Mouse (Mus musculus): ENCODE data around the gene Pdzd2. TPM values are rescaled to one million over a fixed set of nuclear protein-coding genes. Genes with fewer than 3 reads are reported as not detected.

Pdzd2 gene
- polyA plus RNA-seq, 1 experiment from 2014 or later: 3.4 TPM

GRCm38 (mm10) chr15:12473596-12473995, 266.1 kb downstream of the Pdzd2 start:
- Histone ChIP-seq H3K4me3 (ENCODE audit: low read depth, low read length) (no peak overlapping the region), H3K9me3 (replicated peaks; ENCODE audit: control insufficient read depth, low read length) (no peaks in the 10 kb centered on the region), H3K4me1 (ENCODE audit: control insufficient read depth, insufficient read depth, low read length) (no peaks in the 10 kb centered on the region), H3K9ac (replicated peaks; ENCODE audit: low read length) (no peak overlapping the region), H3K36me3 (replicated peaks; ENCODE audit: control insufficient read depth, insufficient read depth, low read depth, low read length) (no peaks in the 10 kb centered on the region), H3K27ac (replicated peaks; ENCODE audit: low read depth, low read length) (no peak overlapping the region), H3K27me3 (ENCODE audit: control insufficient read depth, insufficient read depth, low read length) (no peaks in the 10 kb centered on the region), H3K4me2 (ENCODE audit: low read depth, low read length) (no peak overlapping the region)
- DNase-seq (ENCODE audit: low spot score) (no peak), ATAC-seq (replicated peaks; ENCODE audit: insufficient number of reproducible peaks, low FRiP score, low TSS enrichment, low read depth) (no peak)
- WGBS: 72% methylated on average over 7 of the region's 7 CpGs

DNA sequence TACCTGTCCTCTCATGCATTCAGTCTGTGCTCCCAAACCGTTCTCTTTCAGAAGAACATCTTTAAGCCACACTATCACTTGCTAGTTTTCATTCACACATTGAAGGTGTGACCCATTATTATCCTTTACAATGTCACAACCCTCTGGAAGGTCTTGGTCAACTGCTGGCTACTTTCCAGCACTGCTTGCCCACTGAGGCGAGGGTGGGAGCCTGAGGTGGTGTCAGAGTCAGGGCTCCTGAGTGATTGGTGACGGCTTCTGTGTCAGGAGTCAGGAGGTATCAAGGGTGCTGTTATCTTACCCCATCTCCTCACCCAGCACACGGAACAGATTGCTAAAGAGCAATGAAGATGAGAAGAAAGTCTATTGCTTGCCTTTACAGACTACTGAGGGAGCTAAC, 267.1 kb downstream of the Pdzd2 start:
- H3K27ac ChIP-seq (replicated peaks; ENCODE audit: low read depth, low read length): no peak overlapping the region
- H3K36me3 ChIP-seq (replicated peaks; ENCODE audit: control insufficient read depth, insufficient read depth, low read depth, low read length): no peaks in the 10 kb centered on the region
- DNase-seq (ENCODE audit: low spot score) (no peak), ATAC-seq (replicated peaks; ENCODE audit: insufficient number of reproducible peaks, low FRiP score, low TSS enrichment, low read depth) (no peak)
- no peak overlapping the region for H3K4me3 ChIP-seq (ENCODE audit: low read depth, low read length)
- no peaks in the 10 kb centered on the region for H3K4me1 ChIP-seq (ENCODE audit: control insufficient read depth, insufficient read depth, low read length)
- H3K9ac ChIP-seq (replicated peaks; ENCODE audit: low read length): no peak overlapping the region
- WGBS: 88% methylated on average over 4 of the region's 4 CpGs
- H3K9me3 ChIP-seq (replicated peaks; ENCODE audit: control insufficient read depth, low read length): no peaks in the 10 kb centered on the region
- H3K27me3 ChIP-seq (ENCODE audit: control insufficient read depth, insufficient read depth, low read length): no peaks in the 10 kb centered on the region
- no peak overlapping the region for H3K4me2 ChIP-seq (ENCODE audit: low read depth, low read length)

GRCm38 (mm10) chr15:12470900-12471838, 268.6 kb downstream of the Pdzd2 start:
- H3K4me1 ChIP-seq (ENCODE audit: control insufficient read depth, insufficient read depth, low read length): no peaks in the 10 kb centered on the region
- no peak overlapping the region for H3K9ac ChIP-seq (replicated peaks; ENCODE audit: low read length)
- ATAC-seq (replicated peaks; ENCODE audit: insufficient number of reproducible peaks, low FRiP score, low TSS enrichment, low read depth): 0 out of 2 replicates have a peak, but pooled peaks have one; percentile 59
- H3K27ac ChIP-seq (replicated peaks; ENCODE audit: low read depth, low read length): no peak overlapping the region
- DNase-seq (ENCODE audit: low spot score): no peak
- WGBS: 58% methylated on average over 15 of the region's 15 CpGs
- no peak overlapping the region for H3K4me2 ChIP-seq (ENCODE audit: low read depth, low read length)
- H3K4me3 ChIP-seq (ENCODE audit: low read depth, low read length): no peak overlapping the region
- H3K27me3 ChIP-seq (ENCODE audit: control insufficient read depth, insufficient read depth, low read length): no peaks in the 10 kb centered on the region
- H3K9me3 ChIP-seq (replicated peaks; ENCODE audit: control insufficient read depth, low read length): no peaks in the 10 kb centered on the region
- H3K36me3 ChIP-seq (replicated peaks; ENCODE audit: control insufficient read depth, insufficient read depth, low read depth, low read length): no peaks in the 10 kb centered on the region

DNA sequence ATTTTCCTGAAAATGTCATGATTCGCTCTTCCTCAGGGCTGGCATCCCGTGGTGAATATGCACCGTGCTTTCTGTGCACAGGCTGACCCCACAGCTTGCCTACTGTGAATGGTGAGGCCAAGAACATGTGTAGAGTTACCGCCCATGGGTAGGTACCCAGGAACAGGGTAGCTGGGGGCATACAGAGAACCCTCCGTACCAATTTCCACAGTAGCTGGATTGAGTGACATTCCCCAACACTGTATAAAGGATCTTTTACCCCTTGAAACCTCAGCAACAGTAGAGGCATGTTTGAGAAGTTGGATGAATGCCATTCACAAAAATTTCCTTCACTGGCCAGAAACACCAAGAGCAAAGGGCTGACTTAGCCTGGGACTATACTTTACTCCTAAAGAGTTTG, 271.1 kb downstream of the Pdzd2 start:
- Histone ChIP-seq H3K9ac (replicated peaks; ENCODE audit: low read length) (no peak overlapping the region), H3K27me3 (ENCODE audit: control insufficient read depth, insufficient read depth, low read length) (no peaks in the 10 kb centered on the region), H3K4me3 (ENCODE audit: low read depth, low read length) (no peak overlapping the region), H3K4me1 (ENCODE audit: control insufficient read depth, insufficient read depth, low read length) (no peaks in the 10 kb centered on the region), H3K36me3 (replicated peaks; ENCODE audit: control insufficient read depth, insufficient read depth, low read depth, low read length) (no peaks in the 10 kb centered on the region), H3K9me3 (replicated peaks; ENCODE audit: control insufficient read depth, low read length) (no peaks in the 10 kb centered on the region), H3K4me2 (ENCODE audit: low read depth, low read length) (no peak overlapping the region), H3K27ac (replicated peaks; ENCODE audit: low read depth, low read length) (no peak overlapping the region)
- no peak for DNase-seq (ENCODE audit: low spot score)
- ATAC-seq (replicated peaks; ENCODE audit: insufficient number of reproducible peaks, low FRiP score, low TSS enrichment, low read depth): no peak
- 82% methylated on average over 5 of the region's 5 CpGs for WGBS

- Histone ChIP-seq H3K9ac (replicated peaks; ENCODE audit: low read length) (no peak overlapping the region), H3K27me3 (ENCODE audit: control insufficient read depth, insufficient read depth, low read length) (no peaks in the 10 kb centered on the region), H3K4me2 (ENCODE audit: low read depth, low read length) (no peak overlapping the region), H3K9me3 (replicated peaks; ENCODE audit: control insufficient read depth, low read length) (no peaks in the 10 kb centered on the region), H3K36me3 (replicated peaks; ENCODE audit: control insufficient read depth, insufficient read depth, low read depth, low read length) (no peaks in the 10 kb centered on the region), H3K4me1 (ENCODE audit: control insufficient read depth, insufficient read depth, low read length) (no peaks in the 10 kb centered on the region), H3K4me3 (ENCODE audit: low read depth, low read length) (no peak overlapping the region), H3K27ac (replicated peaks; ENCODE audit: low read depth, low read length) (no peak overlapping the region)
- 90% methylated on average over 8 of the region's 8 CpGs for WGBS
- no peak for DNase-seq (ENCODE audit: low spot score)
- no peak for ATAC-seq (replicated peaks; ENCODE audit: insufficient number of reproducible peaks, low FRiP score, low TSS enrichment, low read depth)
Measured at GRCm38 (mm10) chr15:12465748-12466147, 274.0 kb downstream of the Pdzd2 start.

DNA sequence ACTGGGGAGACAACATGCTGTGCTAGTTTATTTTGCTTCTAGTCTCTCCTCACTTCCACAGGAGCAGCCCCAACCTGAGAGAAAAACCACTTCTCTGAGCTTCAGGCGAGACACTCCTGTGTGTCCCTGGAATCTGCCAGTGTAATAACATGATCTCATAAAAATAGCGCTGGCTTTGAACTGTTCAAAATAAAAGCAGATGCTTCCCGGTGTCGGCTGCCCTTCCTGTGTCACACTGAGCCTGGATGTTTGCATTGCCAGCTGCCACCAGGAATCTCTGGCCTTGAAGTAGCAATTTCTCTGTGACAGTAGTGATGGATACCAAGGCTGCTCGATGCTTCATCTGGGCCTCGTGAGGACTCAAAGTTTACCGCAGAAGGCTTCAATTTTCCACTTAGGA, 282.9 kb downstream of the Pdzd2 start:
- Histone ChIP-seq H3K4me2 (ENCODE audit: low read depth, low read length) (no peak overlapping the region), H3K9me3 (replicated peaks; ENCODE audit: control insufficient read depth, low read length) (no peaks in the 10 kb centered on the region), H3K36me3 (replicated peaks; ENCODE audit: control insufficient read depth, insufficient read depth, low read depth, low read length) (no peaks in the 10 kb centered on the region), H3K27me3 (ENCODE audit: control insufficient read depth, insufficient read depth, low read length) (no peaks in the 10 kb centered on the region), H3K4me1 (ENCODE audit: control insufficient read depth, insufficient read depth, low read length) (no peaks in the 10 kb centered on the region), H3K9ac (replicated peaks; ENCODE audit: low read length) (no peak overlapping the region), H3K27ac (replicated peaks; ENCODE audit: low read depth, low read length) (no peak overlapping the region), H3K4me3 (ENCODE audit: low read depth, low read length) (no peak overlapping the region)
- ATAC-seq (replicated peaks; ENCODE audit: insufficient number of reproducible peaks, low FRiP score, low TSS enrichment, low read depth): no peak
- 26% methylated on average over 7 of the region's 7 CpGs for WGBS
- DNase-seq (ENCODE audit: low spot score): peak; percentile 53

DNA sequence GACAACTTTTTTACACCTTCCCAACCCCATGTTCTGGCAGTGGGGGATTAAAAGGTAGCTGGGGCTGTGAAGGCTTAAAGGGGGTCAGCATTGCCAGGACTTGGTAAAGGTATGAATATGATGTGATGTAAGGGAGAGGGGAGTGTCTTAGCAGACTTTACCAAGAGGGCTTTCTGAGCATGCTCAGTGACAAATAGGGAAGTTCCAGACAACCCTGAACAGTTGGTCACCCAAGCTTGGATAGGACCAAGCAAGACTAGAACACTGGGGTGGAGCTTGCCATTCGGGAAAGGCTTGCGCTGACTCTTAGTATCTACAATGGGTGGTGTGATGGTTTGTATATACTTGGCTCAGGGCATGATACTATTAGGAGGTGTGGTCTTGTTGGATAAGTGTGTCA, 286.4 kb downstream of the Pdzd2 start:
- Histone ChIP-seq H3K9me3 (replicated peaks; ENCODE audit: control insufficient read depth, low read length) (no peaks in the 10 kb centered on the region), H3K9ac (replicated peaks; ENCODE audit: low read length) (no peak overlapping the region), H3K36me3 (replicated peaks; ENCODE audit: control insufficient read depth, insufficient read depth, low read depth, low read length) (no peaks in the 10 kb centered on the region), H3K27ac (replicated peaks; ENCODE audit: low read depth, low read length) (no peak overlapping the region), H3K4me2 (ENCODE audit: low read depth, low read length) (no peak overlapping the region), H3K4me3 (ENCODE audit: low read depth, low read length) (no peak overlapping the region), H3K27me3 (ENCODE audit: control insufficient read depth, insufficient read depth, low read length) (no peaks in the 10 kb centered on the region), H3K4me1 (ENCODE audit: control insufficient read depth, insufficient read depth, low read length) (no peaks in the 10 kb centered on the region)
- no peak for ATAC-seq (replicated peaks; ENCODE audit: insufficient number of reproducible peaks, low FRiP score, low TSS enrichment, low read depth)
- DNase-seq (ENCODE audit: low spot score): no peak
- 95% methylated on average over 2 of the region's 2 CpGs for WGBS

GRCm38 (mm10) chr15:12452141-12452995, 287.4 kb downstream of the Pdzd2 start:
- Histone ChIP-seq H3K27me3 (ENCODE audit: control insufficient read depth, insufficient read depth, low read length) (no peaks in the 10 kb centered on the region), H3K4me3 (ENCODE audit: low read depth, low read length) (no peak overlapping the region), H3K4me2 (ENCODE audit: low read depth, low read length) (no peak overlapping the region), H3K4me1 (ENCODE audit: control insufficient read depth, insufficient read depth, low read length) (no peaks in the 10 kb centered on the region), H3K9me3 (replicated peaks; ENCODE audit: control insufficient read depth, low read length) (no peaks in the 10 kb centered on the region), H3K36me3 (replicated peaks; ENCODE audit: control insufficient read depth, insufficient read depth, low read depth, low read length) (no peaks in the 10 kb centered on the region), H3K9ac (replicated peaks; ENCODE audit: low read length) (no peak overlapping the region), H3K27ac (replicated peaks; ENCODE audit: low read depth, low read length) (no peak overlapping the region)
- ATAC-seq (replicated peaks; ENCODE audit: insufficient number of reproducible peaks, low FRiP score, low TSS enrichment, low read depth): no peak
- no peak for DNase-seq (ENCODE audit: low spot score)
- WGBS: 87% methylated on average over 6 of the region's 6 CpGs

Data from embryonic facial prominence, embryonic 11.5 days (tissue).